ENCODE assay signal across 21 mouse cellular contexts in genomic region chr4:88940670-88941069, GRCm38 (mm10).
"Had no signal": no experiment of that assay in that cellular context is flagged by ENCODE, and none has a peak within 500 bp of the region (broad histone marks: within the 10 kb centered on the region; RNA-seq: fewer than 3 reads in every experiment).

No protein-coding gene starts in this region.

- H3K4me3 ChIP-seq: gastrocnemius, adult 2 months; heart, embryonic 10.5 days; heart, embryonic 12.5 days; hindbrain, embryonic 13.5 days; hindbrain, embryonic 15.5 days; layer of hippocampus, adult 2 months; left cerebral cortex, adult 2 months; limb, embryonic 10.5 days; limb, embryonic 12.5 days had no signal

- H3K4me1 ChIP-seq: heart, embryonic 12.5 days had no signal

- DNase-seq: gastrocnemius, adult 2 months; gastrocnemius, postnatal 10 days; gastrocnemius, postnatal 25 days; heart, adult 18-20 months; heart, postnatal 10 days; kidney, adult 11 months; kidney, adult 2 months; kidney, postnatal 10 days; kidney, postnatal 25 days; kidney, postnatal 4 days; liver had no signal

- H3K36me3 ChIP-seq: heart, embryonic 10.5 days; heart, embryonic 12.5 days; hindbrain, embryonic 13.5 days; hindbrain, embryonic 15.5 days; limb, embryonic 10.5 days; limb, embryonic 12.5 days had no signal

- ATAC-seq: hindbrain, postnatal 0 days; intestine, embryonic 16.5 days had no signal

- H3K9me3 ChIP-seq: heart, embryonic 10.5 days; heart, embryonic 12.5 days; hindbrain, embryonic 13.5 days; hindbrain, embryonic 15.5 days; limb, embryonic 10.5 days; limb, embryonic 12.5 days had no signal
